Mouse (Mus musculus) heart, embryonic 13.5 days (tissue): ENCODE data around the gene Spice1. TPM values are rescaled to one million over a fixed set of nuclear protein-coding genes. Genes with fewer than 3 reads are reported as not detected.

Experiments
- ATAC-seq: fragments of 200-750 bp; cut with Nextera tagmentation; 2 replicates; pipeline ENCODE4 v1.8.0; 2017; ENCODE audit warnings: moderate TSS enrichment; ENCODE audit not compliant: insufficient number of reproducible peaks, low FRiP score, low TSS enrichment; ENCODE audit errors: extremely low read depth
- H3K27ac ChIP-seq: fragments of 300-500 bp; sonication (generic); replicated peaks from 2 replicates; pipeline ENCODE4 v1.5.1; 2015; ENCODE audit warnings: moderate library complexity, mild to moderate bottlenecking, inconsistent platforms
- H3K27me3 ChIP-seq: fragments of 300-500 bp; sonication (generic); replicated peaks from 2 replicates; pipeline ENCODE4 v1.6.1; 2015; ENCODE audit warnings: mild to moderate bottlenecking, inconsistent platforms
- H3K36me3 ChIP-seq: fragments of 300-500 bp; sonication (generic); 2 replicates; pipeline ENCODE4 v1.6.1; 2015; ENCODE audit warnings: mild to moderate bottlenecking, inconsistent platforms
- H3K4me1 ChIP-seq: fragments of 300-500 bp; sonication (generic); 2 replicates; pipeline ENCODE4 v1.6.1; 2015; ENCODE audit warnings: inconsistent platforms
- H3K4me2 ChIP-seq: fragments of 300-500 bp; sonication (generic); 2 replicates; pipeline ENCODE4 v1.6.1; 2015; ENCODE audit warnings: inconsistent platforms, mild to moderate bottlenecking, moderate library complexity
- H3K4me3 ChIP-seq: fragments of 300-500 bp; sonication (generic); 2 replicates; pipeline ENCODE4 v1.5.1; 2015; ENCODE audit warnings: moderate library complexity, mild to moderate bottlenecking, inconsistent platforms
- H3K9ac ChIP-seq: fragments of 300-500 bp; sonication (generic); 2 replicates; pipeline ENCODE4 v1.6.1; 2015; ENCODE audit warnings: inconsistent platforms, mild to moderate bottlenecking, moderate library complexity
- H3K9me3 ChIP-seq: fragments of 300-500 bp; sonication (generic); 2 replicates; pipeline ENCODE4 v1.6.1; 2016; ENCODE audit warnings: inconsistent platforms
- WGBS: fragments of 180-500 bp; shearing (Covaris S2); methylation state at CpG from one replicate; pipeline ENCODE4 v1.1.7; 2015; ENCODE audit warnings: mixed read lengths; 5-methylcytosine and 5-hydroxymethylcytosine counted together
- polyA plus RNA-seq: library from polyadenylated mRNA; unstranded; fragments of >200 nt; fragmentation: Nextera tagmentation; extraction: Ambion mirVana; gene quantifications from 2 replicates; pipeline ENCODE4 v1.2.1, GENCODE M21; 2015

The Spice1 gene
- polyA plus RNA-seq: 13.6 and 18.1 TPM in 2 replicates

GRCm38 (mm10) chr16:44347071-44347901 is at the start of gene Spice1:
Gene Spice1 (plus strand): TSS chr16:44347121.
- ATAC-seq: peak; percentile 95
- WGBS: under 1% methylated on average over 67 of the region's 67 CpGs
- peaks cover 24% of the 10 kb centered on the region for H3K4me1 ChIP-seq
- H3K9me3 ChIP-seq: no peaks in the 10 kb centered on the region
- peak within 1 kb of the TSS; percentile 93 for H3K27ac ChIP-seq
- H3K9ac ChIP-seq: peak within 1 kb of the TSS; percentile 91
- H3K36me3 ChIP-seq: no peaks in the 10 kb centered on the region
- peak within 1 kb of the TSS; percentile 90 for H3K4me3 ChIP-seq
- 0 out of 2 replicates have a peak, but pooled peaks cover 5% of the 10 kb centered on the region for H3K27me3 ChIP-seq
- peak within 1 kb of the TSS; percentile 75 for H3K4me2 ChIP-seq

- WGBS: 67% methylated on average over 20 of the region's 20 CpGs
- Histone ChIP-seq H3K4me3 (no peak overlapping the region), H3K27me3 (no peaks in the 10 kb centered on the region), H3K9me3 (no peaks in the 10 kb centered on the region), H3K36me3 (no peaks in the 10 kb centered on the region), H3K4me2 (no peak overlapping the region), H3K9ac (no peak overlapping the region), H3K4me1 (no peaks in the 10 kb centered on the region), H3K27ac (no peak overlapping the region)
- ATAC-seq: no peak
Observed at GRCm38 (mm10) chr16:44299438-44300093, 47.4 kb upstream of the Spice1 start.

- Histone ChIP-seq H3K27me3 (no peaks in the 10 kb centered on the region), H3K9me3 (no peaks in the 10 kb centered on the region), H3K27ac (no peak overlapping the region), H3K4me3 (no peak overlapping the region), H3K4me1 (no peaks in the 10 kb centered on the region), H3K36me3 (no peaks in the 10 kb centered on the region), H3K9ac (no peak overlapping the region), H3K4me2 (peak overlapping the region; percentile 38)
- no peak for ATAC-seq
- WGBS: 38% methylated on average over 10 of the region's 10 CpGs
Observed at GRCm38 (mm10) chr16:44302126-44302892, 44.6 kb upstream of the Spice1 start.

- Histone ChIP-seq H3K27me3 (no peaks in the 10 kb centered on the region), H3K9me3 (no peaks in the 10 kb centered on the region), H3K4me2 (no peak overlapping the region), H3K9ac (no peak overlapping the region), H3K36me3 (no peaks in the 10 kb centered on the region), H3K4me1 (no peaks in the 10 kb centered on the region), H3K4me3 (no peak overlapping the region), H3K27ac (no peak overlapping the region)
- 63% methylated on average over 2 of the region's 2 CpGs for WGBS
- no peak for ATAC-seq
Observed at GRCm38 (mm10) chr16:44303822-44304221, 43.1 kb upstream of the Spice1 start.

GRCm38 (mm10) chr16:44305606-44306005 is 41.3 kb upstream of the Spice1 start:
- H3K9ac ChIP-seq: no peak overlapping the region
- H3K4me3 ChIP-seq: no peak overlapping the region
- no peaks in the 10 kb centered on the region for H3K4me1 ChIP-seq
- no peak for ATAC-seq
- no peaks in the 10 kb centered on the region for H3K36me3 ChIP-seq
- no peaks in the 10 kb centered on the region for H3K27me3 ChIP-seq
- no peak overlapping the region for H3K27ac ChIP-seq
- no peaks in the 10 kb centered on the region for H3K9me3 ChIP-seq
- 49% methylated on average over 3 of the region's 3 CpGs for WGBS
- H3K4me2 ChIP-seq: no peak overlapping the region

- Histone ChIP-seq H3K4me3 (no peak overlapping the region), H3K9me3 (no peaks in the 10 kb centered on the region), H3K4me2 (no peak overlapping the region), H3K27ac (peak overlapping the region; percentile 16; the same call in 1 of the 2 replicates), H3K36me3 (no peaks in the 10 kb centered on the region), H3K9ac (no peak overlapping the region), H3K27me3 (peaks cover 14% of the 10 kb centered on the region; the same call in 1 of the 2 replicates), H3K4me1 (peaks cover 14% of the 10 kb centered on the region)
- ATAC-seq: no peak
- WGBS: 20% methylated on average over 4 of the region's 4 CpGs
Observed at GRCm38 (mm10) chr16:44313422-44313821, 33.5 kb upstream of the Spice1 start.

- ATAC-seq: no peak
- Histone ChIP-seq H3K4me3 (no peak overlapping the region), H3K4me2 (no peak overlapping the region), H3K27me3 (peaks cover 14% of the 10 kb centered on the region; the same call in 1 of the 2 replicates), H3K9me3 (no peaks in the 10 kb centered on the region), H3K36me3 (no peaks in the 10 kb centered on the region), H3K27ac (no peak overlapping the region), H3K4me1 (peaks cover 14% of the 10 kb centered on the region), H3K9ac (no peak overlapping the region)
- WGBS: 76% methylated on average over 4 of the region's 4 CpGs
Observed at GRCm38 (mm10) chr16:44316350-44316749, 30.6 kb upstream of the Spice1 start.

GRCm38 (mm10) chr16:44320232-44320631 is 26.7 kb upstream of the Spice1 start:
- H3K4me3 ChIP-seq: no peak overlapping the region
- no peak overlapping the region for H3K4me2 ChIP-seq
- H3K27ac ChIP-seq: no peak overlapping the region
- no peak for ATAC-seq
- no peak overlapping the region for H3K9ac ChIP-seq
- H3K36me3 ChIP-seq: no peaks in the 10 kb centered on the region
- 88% methylated on average over 3 of the region's 3 CpGs for WGBS
- H3K27me3 ChIP-seq: peaks cover 14% of the 10 kb centered on the region; the same call in 1 of the 2 replicates
- no peaks in the 10 kb centered on the region for H3K4me1 ChIP-seq
- H3K9me3 ChIP-seq: no peaks in the 10 kb centered on the region

- Histone ChIP-seq H3K9ac (no peak overlapping the region), H3K27ac (no peak overlapping the region), H3K4me3 (no peak overlapping the region), H3K27me3 (peaks cover 31% of the 10 kb centered on the region), H3K4me1 (peaks cover 17% of the 10 kb centered on the region), H3K36me3 (no peaks in the 10 kb centered on the region), H3K4me2 (no peak overlapping the region), H3K9me3 (peaks cover 7% of the 10 kb centered on the region; the same call in 1 of the 2 replicates)
- ATAC-seq: no peak
- WGBS: 57% methylated on average over 4 of the region's 4 CpGs
Observed at GRCm38 (mm10) chr16:44328644-44329043, 18.3 kb upstream of the Spice1 start.

GRCm38 (mm10) chr16:44330657-44331056 is 16.3 kb upstream of the Spice1 start:
- no peaks in the 10 kb centered on the region for H3K36me3 ChIP-seq
- no peak for ATAC-seq
- peaks cover 17% of the 10 kb centered on the region for H3K4me1 ChIP-seq
- no peak overlapping the region for H3K9ac ChIP-seq
- no peak overlapping the region for H3K27ac ChIP-seq
- H3K9me3 ChIP-seq: peaks cover 7% of the 10 kb centered on the region; the same call in 1 of the 2 replicates
- 76% methylated on average over 9 of the region's 9 CpGs for WGBS
- H3K27me3 ChIP-seq: peaks cover 44% of the 10 kb centered on the region
- no peak overlapping the region for H3K4me2 ChIP-seq
- no peak overlapping the region for H3K4me3 ChIP-seq

GRCm38 (mm10) chr16:44331154-44331553 is 15.8 kb upstream of the Spice1 start:
- H3K4me3 ChIP-seq: no peak overlapping the region
- peaks cover 7% of the 10 kb centered on the region; the same call in 1 of the 2 replicates for H3K9me3 ChIP-seq
- peaks cover 47% of the 10 kb centered on the region for H3K27me3 ChIP-seq
- no peak overlapping the region for H3K4me2 ChIP-seq
- no peaks in the 10 kb centered on the region for H3K36me3 ChIP-seq
- H3K9ac ChIP-seq: no peak overlapping the region
- WGBS: 30% methylated on average over 9 of the region's 9 CpGs
- H3K27ac ChIP-seq: no peak overlapping the region
- no peak for ATAC-seq
- H3K4me1 ChIP-seq: peaks cover 17% of the 10 kb centered on the region
